Mouse (Mus musculus): Measurements from ENCODE around the gene Pheta1.

- TF ChIP-seq CTCF (IDR thresholded peaks at IDR 0.05; ENCODE audit: control insufficient read depth, insufficient read depth, low read length) (no peak), POLR2A (IDR thresholded peaks at IDR 0.05; ENCODE audit: borderline replicate concordance, control insufficient read depth, low read depth, low read length) (no peak)
Observed at GRCm38 (mm10) chr5:121822786-121823505, 25.8 kb upstream of the Pheta1 start.

Measured in bone marrow, adult 2 months (tissue).